Mouse (Mus musculus) left cerebral cortex, adult 8-10 months (tissue): ENCODE measurements around the gene Mid1. TPM values are rescaled to one million over a fixed set of nuclear protein-coding genes. Genes with fewer than 3 reads are reported as not detected.

Experiments
- DNase-seq, 2 experiments: peaks; one replicate each; pipeline ENCODE4 v3.0.0; 2022; ENCODE audit warnings: low spot score in 2 of 2
- total RNA-seq, 4 experiments: library from RNA; stranded (reverse); gene quantifications; 2 replicates each; pipeline ENCODE4 v1.2.4; 2022

The Mid1 gene
- total RNA-seq, 4 experiments from 2014 or later, result 5.2 to 19.8 (median 12.6) TPM

DNA sequence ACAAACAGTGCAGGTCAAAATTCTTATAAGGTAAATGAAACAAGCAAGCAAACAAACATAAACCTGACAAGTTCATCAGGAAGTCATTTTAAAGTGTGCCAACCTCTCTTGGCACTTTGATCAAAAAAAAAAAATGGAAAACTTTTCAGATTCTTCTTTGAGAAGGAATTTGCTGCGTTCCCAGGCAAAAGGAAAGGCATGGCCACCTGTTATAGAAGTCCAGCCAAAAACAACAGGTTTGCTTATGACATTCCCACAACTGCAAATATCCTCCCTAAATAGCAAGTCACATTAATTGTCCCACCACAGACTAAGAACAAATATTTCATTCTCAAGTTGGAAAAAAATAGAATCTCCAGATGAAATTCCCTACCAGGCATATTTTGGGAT lies 197.2 kb downstream of the Mid1 start:
- no peak for DNase-seq

DNA sequence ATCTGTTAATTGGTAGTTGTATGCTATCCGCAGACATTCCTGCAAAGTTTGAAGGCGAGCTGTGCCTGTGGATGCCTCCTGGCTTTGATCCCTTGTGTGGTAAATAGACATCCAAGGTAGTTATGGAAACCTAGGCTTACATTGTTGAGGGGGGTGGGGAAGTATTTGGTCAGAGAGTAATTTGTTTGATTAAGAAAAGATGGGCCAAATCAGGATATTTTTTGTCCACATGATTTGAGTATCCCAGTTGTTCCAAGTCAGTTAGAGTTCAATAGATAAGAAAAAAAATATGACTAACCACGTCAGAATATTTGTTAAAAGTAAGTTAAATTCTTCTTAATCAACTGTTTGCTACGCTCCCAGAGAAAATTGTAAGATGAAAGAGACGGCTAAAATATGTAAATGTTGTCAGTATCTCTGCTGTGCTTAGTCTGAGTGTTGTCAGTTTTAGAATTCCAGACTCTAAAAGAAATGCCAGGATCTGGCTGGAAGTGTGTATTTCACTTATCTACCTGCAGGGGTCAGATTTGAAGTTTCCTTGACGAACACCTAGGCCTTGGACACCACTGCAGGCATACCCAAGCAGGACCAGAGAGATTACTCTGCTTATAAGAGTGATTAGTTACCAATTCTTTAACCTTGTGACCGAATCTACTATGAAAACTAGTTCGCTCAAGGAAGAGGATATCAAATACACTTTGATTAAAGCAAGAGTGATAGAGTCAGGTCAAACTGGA lies 198.7 kb downstream of the Mid1 start:
- DNase-seq, result no peak

DNA sequence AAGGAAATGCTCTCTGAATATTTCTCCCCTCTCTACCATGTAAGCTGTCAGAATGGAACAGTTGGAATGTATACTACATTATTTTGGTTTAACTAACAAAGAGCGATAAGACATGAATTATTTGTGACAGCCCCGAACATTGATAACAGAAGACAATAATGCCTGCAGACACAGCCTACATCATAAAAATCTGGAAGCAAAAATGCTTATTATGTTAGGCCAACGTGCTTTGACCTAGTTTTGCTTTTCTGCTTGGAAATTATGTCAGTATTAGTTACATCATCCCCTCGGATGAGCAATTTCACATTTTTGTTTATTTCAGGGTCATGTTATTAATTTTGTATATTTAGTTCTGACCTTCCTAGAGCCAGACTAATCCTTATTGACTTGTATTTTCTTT lies 205.5 kb downstream of the Mid1 start:
- DNase-seq, result no peak

DNA sequence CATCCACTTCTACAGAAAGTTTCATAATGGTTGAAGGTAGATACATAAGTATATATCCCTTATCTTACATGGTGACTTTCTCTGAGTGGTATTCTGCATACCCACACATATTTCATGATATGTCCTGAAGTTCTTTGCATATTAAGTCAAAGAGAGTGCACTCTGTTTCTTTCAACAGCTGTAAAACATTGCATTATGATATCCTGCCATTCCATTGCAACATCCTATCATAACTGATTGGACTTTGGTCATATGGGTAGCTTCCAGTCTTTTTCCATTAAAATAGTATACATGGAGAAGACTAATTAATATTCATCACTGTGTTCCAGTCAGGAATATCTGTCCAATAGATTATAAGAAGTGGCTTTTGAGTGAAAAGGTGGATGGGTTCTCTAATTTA lies 207.1 kb downstream of the Mid1 start:
- no peak for DNase-seq

DNA sequence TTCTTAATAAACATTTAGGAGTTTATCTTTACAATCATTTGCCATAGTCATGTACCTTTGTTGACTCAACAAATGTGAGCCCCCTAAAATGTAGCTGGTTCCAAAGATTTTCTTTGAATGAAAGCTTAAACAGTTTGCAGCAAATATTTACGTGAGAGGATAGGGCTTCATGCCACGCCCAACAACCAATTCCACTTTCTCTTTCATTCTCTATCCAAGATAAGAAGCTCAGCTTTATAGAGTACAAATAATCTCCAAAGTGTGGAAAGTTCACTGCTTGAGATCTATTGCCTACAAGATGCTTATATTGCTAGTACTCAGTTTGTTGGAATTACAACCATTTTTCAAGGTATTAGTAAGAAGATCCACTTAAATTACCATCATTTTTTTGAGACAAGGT lies 207.6 kb downstream of the Mid1 start:
- no peak for DNase-seq

DNA sequence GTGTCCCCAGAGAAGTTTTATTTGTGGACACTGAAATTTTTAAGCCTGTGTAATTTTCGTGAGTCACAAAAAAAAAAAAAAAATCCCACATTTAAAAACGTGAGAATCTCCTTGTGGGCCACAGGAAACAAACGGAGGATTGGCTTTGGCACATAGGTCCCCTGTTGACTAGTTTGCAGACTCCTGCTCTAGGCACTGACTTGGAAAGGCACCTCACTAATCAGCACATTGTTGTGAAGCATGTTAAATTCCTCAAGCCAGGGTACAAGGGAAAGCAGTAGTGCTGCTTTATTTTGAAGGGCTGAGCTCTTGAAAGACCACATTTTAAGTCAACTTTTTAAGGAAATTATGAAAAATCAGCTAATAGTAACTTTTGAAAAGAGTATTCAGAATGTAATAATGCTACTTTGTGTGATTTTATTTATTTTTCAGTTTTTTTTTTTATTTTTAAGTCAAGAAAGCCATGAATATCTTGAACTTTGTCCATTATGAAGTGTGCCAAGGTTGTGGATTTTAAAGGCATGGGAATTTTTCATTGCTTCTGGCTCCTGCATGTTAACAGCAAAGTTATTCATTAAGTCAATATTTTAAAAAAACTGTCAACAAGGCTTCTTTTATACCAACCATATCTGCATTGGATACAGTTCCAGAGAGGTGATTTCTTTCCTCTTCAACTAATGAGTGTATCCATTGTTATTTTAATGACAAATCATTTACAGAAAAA lies 214.4 kb downstream of the Mid1 start:
- DNase-seq, result no peak

DNA sequence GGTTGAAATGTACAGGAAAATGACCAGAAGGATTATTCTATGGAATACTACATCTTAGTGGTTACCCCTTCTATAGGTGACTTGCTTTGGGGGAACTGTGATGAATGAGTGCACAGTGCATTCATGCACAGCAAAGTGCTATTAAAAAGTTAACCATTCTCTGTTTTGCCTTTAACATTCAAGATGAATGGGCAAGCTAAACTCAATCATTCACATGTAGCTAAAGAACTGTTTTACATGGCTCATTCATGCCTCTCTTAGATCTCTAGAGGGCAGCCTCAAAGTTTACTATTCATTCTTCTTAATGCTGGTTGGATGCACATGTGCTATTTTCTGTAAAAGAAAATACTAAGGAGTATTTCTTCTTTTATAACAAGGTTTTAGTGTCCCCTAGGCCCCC lies 217.9 kb downstream of the Mid1 start:
- DNase-seq, result no peak

DNA sequence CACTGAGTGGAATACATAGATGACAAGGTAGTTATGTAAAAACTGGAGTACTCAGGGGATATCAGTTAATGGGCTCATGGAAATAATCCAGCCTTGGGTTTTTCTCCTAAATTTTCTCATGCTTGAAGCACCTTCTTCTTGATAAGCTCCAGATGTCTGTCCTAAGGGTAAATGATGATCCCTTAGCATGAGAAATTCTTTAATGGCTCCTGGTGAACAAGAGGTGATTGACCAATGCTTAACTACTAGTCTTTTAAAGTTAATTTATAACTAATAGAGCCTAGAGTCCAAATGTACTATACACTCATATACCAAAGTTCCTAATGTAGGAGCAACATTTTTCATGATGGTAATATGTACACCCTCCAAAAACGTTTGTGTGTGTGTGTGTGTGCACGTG lies 218.7 kb downstream of the Mid1 start:
- DNase-seq, result no peak

DNA sequence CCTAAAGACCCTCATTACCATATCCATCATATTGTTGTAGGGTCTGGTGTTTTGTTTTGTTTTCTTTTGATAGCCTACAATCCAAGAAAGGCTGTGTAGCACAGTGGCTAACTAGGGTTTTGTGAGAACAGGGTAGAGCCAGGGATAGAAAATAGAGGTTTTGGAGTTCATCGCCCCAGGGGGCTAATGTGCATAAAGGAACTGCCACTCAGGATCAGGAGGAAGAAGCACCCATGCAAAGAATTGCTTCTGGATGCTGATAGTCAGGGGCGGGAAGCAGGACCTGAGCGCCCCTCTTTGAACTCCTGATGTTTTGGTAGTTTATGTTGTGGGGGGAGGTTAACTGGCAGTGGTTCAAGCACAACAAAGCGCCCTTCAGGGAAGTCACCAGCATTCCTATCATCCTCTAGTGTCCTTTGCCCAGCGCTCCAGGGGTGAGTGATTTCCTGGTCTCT lies 221.1 kb downstream of the Mid1 start:
- no peak for DNase-seq

DNA sequence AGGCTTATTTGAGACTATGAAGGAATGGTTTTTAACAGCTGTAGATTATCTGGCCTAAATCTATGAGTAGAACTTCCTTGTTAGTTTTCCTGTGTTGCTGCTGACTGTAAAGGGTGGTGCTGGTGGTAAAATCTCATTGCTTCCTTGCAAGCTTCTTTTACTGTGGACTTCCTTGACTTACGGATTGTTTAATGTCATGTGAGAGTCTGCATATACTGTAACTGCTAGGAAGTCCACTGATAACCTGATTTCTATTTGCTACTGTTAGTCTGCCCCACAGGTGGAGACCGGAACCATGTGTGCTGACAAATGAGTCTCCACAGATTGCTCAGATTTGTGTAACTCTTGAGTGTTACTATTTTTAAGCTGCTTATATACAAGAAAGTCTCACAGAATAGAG lies 224.9 kb downstream of the Mid1 start:
- no peak for DNase-seq

DNA sequence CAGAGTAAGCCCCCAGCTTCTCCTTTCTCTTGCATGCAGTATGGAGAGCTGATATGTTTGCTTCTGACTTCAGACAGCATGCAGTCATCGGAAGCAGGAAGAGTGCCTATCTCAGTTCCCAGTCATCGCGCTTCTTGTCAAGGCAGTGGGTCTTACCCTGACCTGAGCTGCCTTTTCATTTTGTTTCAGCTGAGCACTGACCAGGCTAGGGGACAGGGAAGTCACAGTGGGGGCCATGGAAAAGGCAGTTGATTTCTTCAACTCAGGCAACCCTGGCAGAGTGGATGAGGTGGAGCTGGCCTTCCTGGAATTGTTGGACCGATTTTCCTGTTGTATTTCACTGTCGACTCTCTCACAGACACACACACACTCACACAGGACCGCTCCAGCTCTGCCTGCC lies 230.7 kb downstream of the Mid1 start:
- DNase-seq, result peak in 1 of 2 experiments; percentile 6

DNA sequence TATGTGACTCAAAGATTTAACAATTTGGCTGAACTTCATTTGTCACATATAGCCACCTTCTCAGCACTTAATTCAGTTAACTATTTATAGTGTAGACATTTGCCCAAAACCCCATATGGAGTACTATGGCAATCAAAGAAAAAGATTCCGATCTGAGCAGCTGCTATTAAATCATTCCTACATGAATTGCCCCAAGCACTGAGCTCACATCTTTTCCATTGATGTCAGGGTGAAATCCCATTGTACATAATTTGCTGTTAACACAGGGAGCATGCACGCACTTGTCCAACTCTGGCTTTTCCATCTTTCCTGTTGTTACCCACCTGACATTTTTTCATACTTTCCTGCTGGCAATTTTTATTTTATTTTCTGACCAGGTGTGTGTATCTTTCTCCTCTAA lies 237.5 kb downstream of the Mid1 start:
- DNase-seq, result no peak

DNA sequence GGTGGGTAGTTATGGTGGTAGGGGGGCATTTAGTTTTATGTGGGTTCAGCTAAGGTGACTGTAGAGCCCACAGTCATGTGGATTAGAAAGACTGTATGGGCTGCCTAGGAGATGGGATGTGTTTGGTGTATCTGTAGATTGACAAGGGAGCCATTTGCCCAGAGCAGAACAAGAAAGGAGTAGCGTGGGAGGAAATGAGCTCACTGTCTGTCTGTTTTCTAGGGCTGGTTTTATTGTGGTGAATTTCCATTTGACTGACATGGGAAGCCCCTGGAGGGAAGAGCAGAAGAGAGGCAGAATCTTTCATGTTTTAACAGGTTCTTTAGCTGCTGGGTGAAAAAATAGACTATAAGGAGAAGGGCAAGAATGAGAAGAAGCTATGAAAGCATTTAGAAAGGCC lies 238.4 kb downstream of the Mid1 start:
- no peak for DNase-seq

DNA sequence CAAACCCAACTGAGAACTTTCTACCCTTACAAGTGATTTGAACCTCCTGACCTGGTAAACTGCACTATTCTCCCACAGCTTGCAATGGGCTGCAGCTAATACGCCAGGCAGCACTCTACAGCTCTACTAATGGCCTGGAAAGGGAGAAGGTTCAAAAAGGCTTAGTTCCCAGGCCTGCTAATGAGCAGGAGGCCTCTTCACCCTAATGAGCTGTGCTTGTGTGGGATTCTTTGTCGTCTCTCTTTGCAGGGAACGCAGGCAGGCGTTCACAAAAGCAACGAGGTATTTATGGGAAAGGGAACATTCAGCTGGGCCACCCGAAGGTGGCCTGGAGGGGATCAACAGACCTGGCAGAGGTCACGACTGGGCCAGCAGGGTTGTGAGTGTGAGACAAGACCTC lies 240.6 kb downstream of the Mid1 start:
- DNase-seq, result no peak

DNA sequence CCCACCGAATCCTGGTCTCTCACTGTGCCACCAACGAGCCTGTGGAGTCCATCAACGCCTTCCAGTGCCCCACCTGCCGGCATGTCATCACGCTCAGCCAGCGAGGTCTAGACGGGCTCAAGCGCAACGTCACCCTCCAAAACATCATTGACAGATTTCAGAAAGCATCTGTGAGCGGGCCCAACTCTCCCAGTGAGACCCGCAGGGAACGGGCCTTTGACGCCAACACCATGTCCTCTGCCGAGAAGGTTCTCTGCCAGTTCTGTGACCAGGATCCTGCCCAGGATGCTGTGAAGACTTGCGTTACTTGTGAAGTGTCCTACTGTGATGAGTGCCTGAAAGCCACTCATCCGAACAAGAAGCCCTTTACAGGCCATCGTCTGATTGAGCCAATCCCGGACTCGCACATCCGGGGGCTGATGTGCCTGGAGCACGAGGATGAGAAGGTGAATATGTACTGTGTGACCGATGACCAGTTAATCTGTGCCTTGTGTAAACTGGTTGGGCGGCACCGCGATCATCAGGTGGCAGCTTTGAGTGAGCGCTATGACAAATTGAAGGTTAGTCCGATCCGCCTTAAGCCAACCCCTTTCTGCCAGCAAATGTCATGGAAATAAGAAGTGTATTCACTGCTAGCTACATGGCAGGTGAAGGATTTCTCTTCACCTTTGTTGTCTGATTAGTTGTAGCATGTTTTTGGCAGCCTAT lies 242.3 kb downstream of the Mid1 start:
- no peak for DNase-seq

DNA sequence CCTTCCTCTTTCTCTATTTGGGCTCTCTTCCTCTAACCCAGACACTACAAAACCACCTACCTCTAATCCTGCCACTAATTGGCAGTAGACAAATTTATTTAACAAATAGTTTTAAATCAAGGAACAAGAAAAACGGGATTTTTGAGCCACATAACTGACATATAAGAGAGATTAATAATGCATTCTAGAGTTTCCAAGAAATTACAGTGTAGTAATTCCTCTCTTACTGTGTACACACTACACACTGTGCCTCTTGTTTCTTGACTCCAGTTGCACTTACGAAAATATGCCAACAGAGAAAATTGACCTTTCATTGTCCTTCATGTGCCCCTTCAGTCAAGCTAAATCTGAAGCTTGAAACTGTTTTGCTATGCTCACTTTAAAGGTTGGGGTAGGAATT lies 245.9 kb downstream of the Mid1 start:
- DNase-seq, result no peak

DNA sequence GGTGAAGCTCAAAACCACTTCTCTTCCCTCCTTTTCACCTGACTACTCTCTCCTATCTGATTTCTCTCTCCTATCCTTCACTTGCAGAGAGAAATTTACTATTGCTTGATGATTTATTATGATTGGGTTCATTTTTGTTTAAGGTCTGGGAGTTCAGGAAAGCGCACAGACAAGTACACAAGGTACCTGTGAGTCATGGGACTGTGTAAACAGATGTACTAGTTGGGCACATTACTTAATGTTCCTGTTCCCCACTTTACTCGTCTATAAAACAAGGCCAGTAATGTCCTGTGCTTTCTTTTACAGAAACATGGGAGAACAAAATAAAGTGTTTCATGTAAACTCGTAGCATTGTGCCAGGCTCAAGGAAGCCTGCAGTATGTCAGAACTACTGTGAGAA lies 248.2 kb downstream of the Mid1 start:
- no peak for DNase-seq

DNA sequence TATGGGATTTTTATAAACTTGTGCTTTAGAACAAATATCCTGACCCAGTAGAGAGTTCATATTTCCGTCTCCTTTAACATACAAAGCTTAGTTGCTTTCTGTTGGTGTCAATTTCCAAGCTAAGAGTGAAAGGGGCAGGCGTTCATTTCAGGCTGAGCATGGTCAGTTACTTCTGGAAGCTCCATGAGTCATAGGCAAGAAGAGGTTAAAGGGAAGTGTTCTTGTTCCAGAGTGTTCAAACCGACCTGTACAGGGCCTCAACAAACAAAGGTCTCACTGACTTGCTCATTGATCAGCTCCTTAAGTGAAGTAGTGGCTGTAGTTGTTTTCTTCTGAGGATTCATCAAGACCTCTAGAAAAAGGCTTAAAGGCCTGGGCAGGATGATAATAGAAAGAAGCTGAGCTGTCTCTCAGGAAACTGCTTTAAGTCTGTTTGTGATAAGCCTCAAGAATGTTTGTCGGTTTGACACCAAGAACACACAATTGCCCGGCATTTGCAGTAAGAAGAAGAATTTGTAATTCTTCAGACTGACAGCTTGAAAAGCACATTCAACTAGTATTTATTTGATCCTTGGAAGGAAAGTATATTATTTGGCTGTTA lies 252.2 kb downstream of the Mid1 start:
- DNase-seq, result no peak

DNA sequence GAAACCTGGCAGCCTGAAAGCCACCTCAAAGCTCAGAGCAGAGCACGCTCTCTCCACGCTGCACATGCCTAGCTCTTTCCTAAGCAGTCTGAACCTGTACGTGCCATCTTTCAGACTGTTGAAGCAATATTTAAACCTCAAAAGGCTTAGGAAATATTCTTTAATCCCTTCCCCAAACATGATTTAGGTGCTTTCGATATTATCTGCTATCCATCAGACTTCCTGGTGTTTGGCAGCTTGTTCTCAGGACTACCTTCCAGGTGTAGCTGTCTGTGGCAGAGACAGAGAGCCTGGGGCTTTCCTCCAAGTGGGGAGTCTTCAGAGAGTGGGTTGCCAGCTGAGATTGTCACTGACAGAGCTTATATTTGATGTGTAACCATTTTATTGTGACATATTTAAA lies 255.5 kb downstream of the Mid1 start:
- no peak for DNase-seq

DNA sequence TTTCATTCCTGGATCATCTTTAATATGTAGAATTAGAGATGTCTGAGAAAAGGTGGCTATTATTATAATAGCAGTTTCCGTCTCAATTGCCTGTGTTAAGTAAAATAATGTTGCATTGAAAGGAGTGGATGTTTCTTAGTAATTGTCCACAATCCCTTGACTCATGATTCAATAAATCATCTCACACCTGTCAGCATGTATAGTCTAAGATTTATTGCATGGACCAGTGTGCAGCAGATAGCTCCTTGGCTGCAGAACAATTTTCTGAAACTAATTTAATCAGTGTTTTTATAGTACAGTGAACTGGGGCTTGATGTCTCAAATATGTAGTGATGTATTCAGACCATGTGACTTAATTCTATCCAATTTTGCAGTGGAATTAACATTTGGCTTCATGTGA lies 265.6 kb downstream of the Mid1 start:
- no peak for DNase-seq

DNA sequence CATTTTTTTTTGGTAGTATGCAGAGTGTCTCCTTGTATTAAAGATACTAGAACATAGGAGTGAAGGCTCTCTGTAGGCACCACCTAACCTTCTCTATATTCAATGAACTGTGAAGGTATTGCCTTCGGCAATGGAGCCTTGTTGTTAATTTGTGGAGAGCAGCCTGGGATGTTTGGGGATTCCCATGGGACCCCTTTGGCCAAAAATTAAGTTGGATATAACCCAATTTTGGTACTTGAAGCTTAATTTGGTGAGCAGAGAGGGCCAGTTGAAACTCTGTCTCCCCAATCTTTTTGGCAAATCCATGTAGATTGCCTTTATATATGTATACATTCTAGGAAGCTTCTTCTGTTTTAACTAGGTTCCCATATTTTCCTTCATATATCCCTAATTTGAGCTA lies 284.3 kb downstream of the Mid1 start:
- DNase-seq, result no peak

DNA sequence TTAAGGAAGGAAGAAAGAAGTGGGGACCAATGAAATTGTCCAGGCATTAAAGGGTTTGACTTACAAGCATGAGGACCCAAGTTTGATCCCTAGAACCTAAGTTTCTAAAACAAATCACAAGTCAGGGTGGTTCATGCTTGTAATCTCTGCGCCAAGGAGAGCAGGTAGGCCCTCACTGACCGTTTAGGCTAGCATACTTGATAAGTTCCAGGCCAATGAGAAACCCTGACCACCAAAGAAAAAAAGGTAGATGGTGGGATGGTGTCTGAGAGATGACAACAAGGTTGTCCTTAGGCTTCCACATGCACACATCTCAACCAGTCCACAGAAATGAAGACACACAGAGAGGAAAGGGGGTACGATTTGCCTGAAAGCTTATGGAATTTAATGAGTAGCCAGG lies 284.8 kb downstream of the Mid1 start:
- peak in 1 of 2 experiments; percentile 2 for DNase-seq
